Mouse (Mus musculus) spleen, adult 12 weeks (tissue): ENCODE measurements around the gene Incenp.
"Not testable (repeated sequence)": the region's sequence is repeated elsewhere in the genome, so short reads cannot be mapped to it uniquely, and the experiment has no call there.

Experiments used
- DNase-seq: peaks from one replicate; pipeline ENCODE4 v3.0.0; 2022; ENCODE audit warnings: low spot score

Incenp gene

GRCm38 (mm10) chr19:9899072-9899779 lies at the start of gene Incenp:
Incenp (minus strand) TSS chr19:9899551.
- peak; percentile 90 for DNase-seq

DNA sequence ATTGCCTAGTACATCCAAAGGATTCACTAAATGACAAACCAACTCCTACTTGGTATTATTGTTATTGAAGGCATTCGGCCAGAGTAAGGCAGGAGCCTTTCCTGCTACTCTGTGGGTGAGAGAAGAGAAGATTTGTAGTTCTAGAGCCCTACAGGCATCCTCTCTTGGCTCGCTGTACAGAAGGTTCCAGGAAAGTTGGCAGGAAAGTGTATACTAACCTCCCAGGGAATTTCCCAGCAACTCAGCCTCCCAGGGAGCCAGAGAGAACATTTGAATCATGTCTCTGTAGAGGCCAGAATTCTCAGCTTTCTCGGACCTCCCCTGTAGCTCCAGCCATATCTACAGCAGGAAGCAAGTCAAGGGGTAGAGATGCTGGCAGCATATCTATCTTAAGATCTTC lies 47.6 kb upstream of the Incenp start:
- no peak for DNase-seq

GRCm38 (mm10) chr19:9945800-9946564 lies 46.6 kb upstream of the Incenp start:
- no peak for DNase-seq

DNA sequence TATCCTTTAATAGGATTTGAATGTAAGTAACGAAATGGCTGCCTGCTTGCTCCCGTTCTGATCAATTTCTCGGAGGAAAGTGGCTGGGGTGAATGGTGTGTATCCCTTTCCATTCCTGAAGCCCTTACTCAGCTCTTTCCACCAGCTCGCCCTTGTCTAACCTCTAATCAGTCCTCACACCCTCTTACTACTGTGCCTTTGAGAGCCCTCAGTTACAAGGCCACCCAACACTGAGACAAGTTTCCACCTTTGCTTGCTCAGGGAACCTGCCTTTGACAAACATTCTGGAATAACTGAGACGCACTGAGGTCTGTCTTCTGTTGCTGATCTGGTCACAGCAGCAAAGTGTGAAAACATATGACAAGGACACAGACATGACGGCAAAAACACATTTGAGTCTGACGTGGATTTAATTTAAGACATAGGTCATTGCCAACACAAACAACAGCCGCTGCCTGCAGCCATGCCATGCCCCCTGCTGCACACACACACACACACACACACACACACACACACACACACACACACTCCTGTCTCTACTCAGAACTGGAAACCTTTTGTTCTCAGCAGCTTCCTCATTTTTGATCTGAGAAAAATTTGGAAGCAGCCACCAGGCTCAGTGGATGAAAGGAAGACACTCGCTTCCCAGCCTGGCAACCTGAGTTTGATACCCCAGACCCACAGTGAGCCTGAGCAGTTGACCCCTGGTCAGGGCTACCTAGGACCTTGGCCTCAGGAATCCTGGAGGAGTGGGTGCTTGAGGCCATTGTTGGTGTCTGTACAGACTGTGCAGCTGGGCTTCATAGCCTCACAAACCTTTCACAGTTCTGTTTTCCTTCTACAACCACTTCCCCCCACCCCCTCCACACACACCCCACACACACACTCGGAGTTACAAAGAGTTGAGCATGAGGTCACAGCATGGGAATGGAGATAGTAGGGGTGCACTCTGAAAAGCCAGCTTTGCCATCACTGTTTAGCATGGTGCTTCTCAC lies 43.5 kb upstream of the Incenp start:
- DNase-seq: no peak

DNA sequence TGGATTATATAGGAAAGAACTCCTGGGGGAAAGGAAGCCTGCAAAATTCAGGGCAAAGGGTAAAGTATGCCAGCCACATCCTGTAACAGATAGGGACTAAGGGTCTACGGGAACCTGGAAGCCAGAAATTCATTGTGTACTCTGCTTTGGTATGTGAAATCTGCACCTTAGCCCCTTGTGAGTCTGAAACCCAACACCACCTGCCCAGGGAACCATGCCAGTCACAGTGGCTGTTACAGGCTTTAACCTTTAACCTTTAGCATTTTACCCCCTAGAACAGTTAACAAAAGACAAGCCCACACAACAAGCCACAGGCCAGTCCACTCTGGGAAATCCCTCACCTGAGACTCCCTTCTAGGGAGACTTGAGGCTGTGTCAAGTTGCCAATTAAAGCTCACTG lies 42.5 kb upstream of the Incenp start:
- DNase-seq: no peak

DNA sequence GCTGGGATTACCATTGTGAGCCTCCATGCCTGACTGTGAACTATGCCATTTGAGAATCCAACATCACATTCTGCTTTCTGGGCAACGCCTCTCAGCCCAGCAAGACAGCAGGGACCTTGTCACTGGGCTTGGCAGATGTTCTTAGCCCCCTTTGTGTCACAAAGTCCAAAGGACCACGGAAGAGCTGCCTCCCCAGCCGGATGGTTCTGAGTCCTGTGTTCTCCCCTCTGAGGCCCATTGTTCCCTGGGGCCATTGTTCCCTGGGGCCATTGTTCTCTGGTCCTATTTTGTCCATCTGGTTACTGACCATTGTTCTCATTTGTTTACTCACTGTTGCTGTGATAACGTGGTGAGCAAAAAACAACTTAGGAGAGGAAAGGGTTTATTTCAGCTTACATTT lies 41.6 kb upstream of the Incenp start:
- no peak for DNase-seq

- no peak for DNase-seq
Measured at GRCm38 (mm10) chr19:9939841-9940240, 40.5 kb upstream of the Incenp start.

- peak; percentile 47 for DNase-seq
Measured at GRCm38 (mm10) chr19:9938824-9939303, 39.5 kb upstream of the Incenp start.

GRCm38 (mm10) chr19:9938156-9938823 lies 38.9 kb upstream of the Incenp start:
- DNase-seq: no peak

GRCm38 (mm10) chr19:9937428-9937827 lies 38.1 kb upstream of the Incenp start:
- no peak for DNase-seq

DNA sequence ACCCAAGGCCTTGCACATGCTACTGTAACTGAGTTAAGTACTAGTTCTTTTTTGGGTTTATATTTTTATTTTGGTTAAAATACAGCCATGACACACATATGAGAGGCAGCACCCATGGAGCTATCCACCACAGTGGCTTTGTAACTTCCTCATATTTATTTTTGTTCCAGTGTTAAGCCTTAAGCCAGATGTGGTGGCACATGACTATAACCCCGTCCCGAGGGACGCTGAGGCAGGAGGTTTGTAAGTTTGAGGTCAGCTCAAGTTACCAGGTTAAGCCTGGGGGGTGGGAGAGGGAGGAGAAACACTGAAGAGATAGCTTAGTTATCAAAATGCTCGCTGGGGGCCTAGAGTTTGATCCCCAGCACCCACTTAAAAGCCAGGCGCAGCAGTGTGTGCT lies 37.2 kb upstream of the Incenp start:
- DNase-seq: peak; percentile 50

- no peak for DNase-seq
Measured at GRCm38 (mm10) chr19:9933908-9934307, 34.6 kb upstream of the Incenp start.

GRCm38 (mm10) chr19:9931167-9931607 lies 31.8 kb upstream of the Incenp start:
- DNase-seq: not testable (repeated sequence)

DNA sequence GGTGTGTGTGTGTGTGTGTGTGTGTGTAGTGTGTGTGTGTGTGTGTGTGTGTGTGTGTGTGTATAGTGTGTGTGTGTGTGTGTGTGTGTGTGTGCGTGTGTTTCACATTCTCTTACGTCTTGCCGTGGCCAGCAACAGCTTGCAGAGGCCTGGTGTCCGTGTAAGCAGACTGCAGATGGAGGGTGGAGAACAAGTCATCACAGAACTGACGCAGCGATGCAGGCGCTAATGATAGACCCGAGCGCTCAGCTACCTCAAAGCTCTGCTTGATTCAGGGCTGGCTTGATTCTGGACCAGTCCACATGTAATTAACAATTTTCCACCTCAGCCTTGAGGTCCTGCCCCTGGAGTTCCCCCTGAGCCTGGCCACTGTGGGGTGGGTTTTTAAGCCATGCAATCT lies 28.7 kb upstream of the Incenp start:
- DNase-seq: no peak

GRCm38 (mm10) chr19:9924769-9925272 lies 25.5 kb upstream of the Incenp start:
- DNase-seq: no peak

- no peak for DNase-seq
Measured at GRCm38 (mm10) chr19:9924034-9924768, 24.9 kb upstream of the Incenp start.

GRCm38 (mm10) chr19:9923048-9923447 lies 23.7 kb upstream of the Incenp start:
- no peak for DNase-seq

- no peak for DNase-seq
Measured at GRCm38 (mm10) chr19:9922228-9922627, 22.9 kb upstream of the Incenp start.

DNA sequence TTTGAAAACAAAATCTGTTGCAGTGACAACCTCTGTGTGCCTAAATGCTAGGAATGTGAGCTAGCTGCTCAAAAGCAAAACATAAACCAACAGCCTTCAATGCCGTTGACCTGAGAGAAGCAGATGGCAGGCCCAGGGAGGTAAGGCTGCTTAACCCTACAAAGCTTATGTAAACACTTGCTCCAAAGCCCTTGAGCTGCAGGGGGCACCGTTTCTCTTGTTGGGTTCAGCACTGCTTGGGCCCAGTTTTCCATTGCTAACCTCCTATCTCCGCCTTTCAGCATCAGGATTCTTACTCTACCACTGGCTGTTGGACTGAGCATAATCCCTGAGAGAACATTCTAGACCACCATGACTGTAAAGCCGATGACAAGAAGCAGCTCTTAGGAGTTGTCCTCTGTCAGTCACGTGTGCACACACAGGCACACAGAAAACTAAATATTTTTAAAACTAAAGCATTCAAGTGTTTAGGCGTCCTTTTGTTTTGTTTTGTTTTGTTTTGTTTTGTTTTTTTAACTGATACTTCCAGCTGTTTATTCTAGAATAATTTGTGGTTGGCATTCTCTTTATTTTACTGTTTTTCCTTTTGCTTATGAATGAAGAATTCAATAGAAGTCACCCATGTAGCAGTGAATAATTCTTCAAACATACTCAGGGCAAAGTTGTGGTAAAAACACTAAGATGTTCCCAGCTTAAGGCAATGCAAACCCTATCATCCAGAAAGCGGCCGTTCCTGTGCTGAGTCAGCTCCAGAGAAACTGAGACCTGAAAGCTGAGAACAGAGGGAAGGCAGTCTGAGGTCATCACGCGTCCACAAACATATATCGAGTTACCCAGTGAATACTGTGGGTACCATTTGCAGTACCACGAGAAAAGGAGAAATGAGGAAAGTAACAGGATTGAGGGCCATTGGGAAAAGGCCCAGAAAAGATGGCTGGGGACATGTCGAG lies 21.8 kb upstream of the Incenp start:
- DNase-seq: no peak
